Mouse (Mus musculus): ENCODE results near the gene Bahd1. TPM values are rescaled to one million over a fixed set of nuclear protein-coding genes. Genes with fewer than 3 reads are reported as not detected.

Bahd1 gene
- 6.4 and 6.7 TPM in 2 replicates for polyA plus RNA-seq (2016; fragmentation: Nextera tagmentation; extraction: Ambion mirVana)

DNA sequence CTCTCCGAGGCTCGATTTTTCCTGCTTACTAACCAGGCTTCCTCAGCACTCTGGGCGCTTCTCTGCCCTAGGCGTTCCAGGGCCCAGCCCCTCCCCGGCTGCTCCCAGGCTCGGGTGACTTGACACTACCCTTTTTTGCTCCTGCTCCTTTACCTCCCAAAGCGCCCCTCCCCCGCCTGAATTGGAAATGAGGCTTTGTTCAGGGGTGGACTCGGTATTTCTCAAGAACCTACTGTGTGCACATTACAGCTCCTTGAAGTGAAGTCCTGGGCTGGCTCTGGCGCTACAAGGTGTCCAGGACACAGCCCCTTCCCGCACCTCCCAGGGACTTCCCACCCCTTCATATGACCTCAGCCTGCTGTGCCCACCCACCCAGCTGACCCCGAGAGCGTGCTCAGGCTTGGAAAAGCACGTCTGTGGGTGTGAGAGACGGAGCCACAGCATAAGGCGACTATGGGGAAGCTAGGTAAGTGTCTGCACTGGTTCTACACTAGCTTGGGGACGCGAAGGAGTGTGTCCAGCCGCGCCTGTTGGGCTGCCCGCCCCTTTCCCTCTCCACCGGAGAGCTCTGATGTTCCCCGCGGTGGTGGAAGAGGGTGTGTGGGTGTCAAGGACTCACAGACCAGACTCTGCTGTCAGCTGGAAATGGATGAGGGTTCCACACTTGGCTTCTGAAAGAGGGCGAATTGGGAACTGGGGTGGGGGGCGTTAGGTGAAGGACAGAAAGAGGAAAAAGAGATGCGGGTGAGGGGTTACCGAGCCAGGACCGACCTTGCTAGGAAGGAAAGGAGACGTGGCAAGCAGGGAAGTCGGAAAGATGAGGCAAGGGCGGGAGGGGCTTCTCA, at the start of gene Bahd1:
Gene Bahd1 (plus strand): TSS at position 397 of the 845 bp plus-strand sequence.
- Histone ChIP-seq H3K4me1 (peaks cover 62% of the 10 kb centered on the region), H3K27ac (replicated peaks) (peak within 1 kb of the TSS; percentile 39), H3K9me3 (no peaks in the 10 kb centered on the region), H3K36me3 (no peaks in the 10 kb centered on the region), H3K9ac (replicated peaks) (peak within 1 kb of the TSS; percentile 84), H3K4me2 (replicated peaks) (peak within 1 kb of the TSS; percentile 97), H3K4me3 (peak within 1 kb of the TSS; percentile 68), H3K27me3 (peaks cover 73% of the 10 kb centered on the region)
- ATAC-seq (ENCODE audit: low FRiP score, low read depth), result no peak
- WGBS, result under 1% methylated on average over 32 of the region's 32 CpGs

GRCm38 (mm10) chr2:118851756-118852155, 48.4 kb upstream of the Bahd1 start:
- WGBS, result 27% methylated on average over 3 of the region's 3 CpGs
- no peak for ATAC-seq (ENCODE audit: low FRiP score, low read depth)

GRCm38 (mm10) chr2:118861454-118862339, 38.5 kb upstream of the Bahd1 start, which contains the start of gene Ivd:
Ivd (plus strand) TSS chr2:118861954.
- Histone ChIP-seq H3K9ac (replicated peaks) (peak within 1 kb of the TSS; percentile 70), H3K4me2 (replicated peaks) (peak within 1 kb of the TSS; percentile 61), H3K4me3 (peak within 1 kb of the TSS; percentile 61), H3K27me3 (no peaks in the 10 kb centered on the region), H3K4me1 (peaks cover 16% of the 10 kb centered on the region), H3K9me3 (no peaks in the 10 kb centered on the region), H3K36me3 (no peaks in the 10 kb centered on the region), H3K27ac (replicated peaks) (no peak within 1 kb of the TSS)
- under 1% methylated on average over 34 of the region's 34 CpGs for WGBS
- ATAC-seq (ENCODE audit: low FRiP score, low read depth), result peak; percentile 100

More at GRCm38 (mm10) chr2:118851756-118852155, 48.4 kb upstream of the Bahd1 start:
- Histone ChIP-seq H3K4me3 (no peak overlapping the region), H3K9me3 (no peaks in the 10 kb centered on the region), H3K9ac (replicated peaks) (no peak overlapping the region), H3K36me3 (no peaks in the 10 kb centered on the region), H3K4me2 (replicated peaks) (no peak overlapping the region), H3K27ac (replicated peaks) (no peak overlapping the region), H3K4me1 (no peaks in the 10 kb centered on the region), H3K27me3 (no peaks in the 10 kb centered on the region)

- H3K4me1 ChIP-seq, result peaks cover 16% of the 10 kb centered on the region
- H3K4me3 ChIP-seq, result peak overlapping the region; percentile 61
- ATAC-seq (ENCODE audit: low FRiP score, low read depth), result no peak
- no peak overlapping the region for H3K27ac ChIP-seq (replicated peaks)
- H3K27me3 ChIP-seq, result no peaks in the 10 kb centered on the region
- WGBS, result no CpG with 5 or more reads among the region's 3 CpGs
- H3K4me2 ChIP-seq (replicated peaks), result peak overlapping the region; percentile 61
- no peaks in the 10 kb centered on the region for H3K9me3 ChIP-seq
- no peaks in the 10 kb centered on the region for H3K36me3 ChIP-seq
- H3K9ac ChIP-seq (replicated peaks), result peak overlapping the region; percentile 70
These were observed 37.9 kb upstream of the Bahd1 start for GRCm38 (mm10) chr2:118862340-118862675.

DNA sequence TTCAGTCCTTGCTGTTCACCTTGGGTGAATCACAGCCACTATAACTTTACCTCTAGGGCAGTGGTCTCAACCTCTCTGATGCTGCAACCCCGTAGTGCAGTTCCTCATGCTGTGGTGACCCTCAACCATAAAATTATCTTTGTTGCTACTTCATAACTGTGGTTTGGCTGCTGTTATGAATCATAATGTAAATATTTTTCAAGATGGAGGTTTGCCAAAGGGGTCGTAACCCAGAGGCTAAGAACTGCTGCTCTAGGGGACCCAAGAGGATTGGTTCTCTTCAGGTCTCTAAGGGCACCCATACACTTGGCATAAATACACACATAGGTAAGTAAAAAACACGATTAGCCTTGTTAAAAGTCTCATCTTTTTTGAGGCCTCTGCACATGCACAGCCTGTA, 29.6 kb upstream of the Bahd1 start:
- Histone ChIP-seq H3K36me3 (peaks cover 45% of the 10 kb centered on the region), H3K4me2 (replicated peaks) (no peak overlapping the region), H3K9ac (replicated peaks) (no peak overlapping the region), H3K4me3 (no peak overlapping the region), H3K27ac (replicated peaks) (no peak overlapping the region), H3K9me3 (no peaks in the 10 kb centered on the region), H3K4me1 (no peaks in the 10 kb centered on the region), H3K27me3 (no peaks in the 10 kb centered on the region)
- no peak for ATAC-seq (ENCODE audit: low FRiP score, low read depth)
- 89% methylated on average over 3 of the region's 3 CpGs for whole genome bisulfite sequencing

DNA sequence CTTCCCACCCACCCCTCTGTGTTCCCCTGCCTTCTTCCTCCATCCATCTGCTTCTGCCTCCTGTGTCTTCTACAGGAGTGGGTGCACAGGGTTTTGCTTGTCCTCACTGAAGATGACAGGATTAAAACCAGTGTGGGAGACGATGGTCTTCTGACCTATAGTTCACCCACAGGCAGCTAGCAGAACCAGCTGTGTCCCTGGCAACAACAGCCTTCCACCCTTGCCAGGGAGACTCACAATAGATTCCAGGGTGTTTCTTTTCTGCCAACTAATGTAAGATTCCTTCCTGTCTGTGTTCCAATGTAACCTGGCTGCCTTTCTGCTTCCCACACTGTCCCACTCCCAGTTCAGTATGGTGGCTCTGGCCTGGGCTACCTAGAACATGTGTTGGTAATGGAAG, 29.1 kb upstream of the Bahd1 start:
- 81% methylated on average over 1 of the region's 1 CpGs for WGBS

GRCm38 (mm10) chr2:118873018-118873417, 27.2 kb upstream of the Bahd1 start:
- H3K27ac ChIP-seq (replicated peaks), result no peak overlapping the region
- 90% methylated on average over 5 of the region's 5 CpGs for WGBS
- no peaks in the 10 kb centered on the region for H3K9me3 ChIP-seq
- H3K4me2 ChIP-seq (replicated peaks), result no peak overlapping the region
- no peaks in the 10 kb centered on the region for H3K27me3 ChIP-seq
- H3K9ac ChIP-seq (replicated peaks), result no peak overlapping the region
- no peaks in the 10 kb centered on the region for H3K4me1 ChIP-seq
- no peak for ATAC-seq (ENCODE audit: low FRiP score, low read depth)
- H3K36me3 ChIP-seq, result peaks cover 64% of the 10 kb centered on the region
- no peak overlapping the region for H3K4me3 ChIP-seq

More for the DNA sequence above, 29.1 kb upstream of the Bahd1 start:
- ATAC-seq (ENCODE audit: low FRiP score, low read depth), result no peak
- no peak overlapping the region for H3K4me3 ChIP-seq
- no peak overlapping the region for H3K9ac ChIP-seq (replicated peaks)
- no peaks in the 10 kb centered on the region for H3K27me3 ChIP-seq
- H3K4me1 ChIP-seq, result no peaks in the 10 kb centered on the region
- H3K27ac ChIP-seq (replicated peaks), result no peak overlapping the region
- H3K36me3 ChIP-seq, result peaks cover 47% of the 10 kb centered on the region
- no peak overlapping the region for H3K4me2 ChIP-seq (replicated peaks)
- H3K9me3 ChIP-seq, result no peaks in the 10 kb centered on the region

DNA sequence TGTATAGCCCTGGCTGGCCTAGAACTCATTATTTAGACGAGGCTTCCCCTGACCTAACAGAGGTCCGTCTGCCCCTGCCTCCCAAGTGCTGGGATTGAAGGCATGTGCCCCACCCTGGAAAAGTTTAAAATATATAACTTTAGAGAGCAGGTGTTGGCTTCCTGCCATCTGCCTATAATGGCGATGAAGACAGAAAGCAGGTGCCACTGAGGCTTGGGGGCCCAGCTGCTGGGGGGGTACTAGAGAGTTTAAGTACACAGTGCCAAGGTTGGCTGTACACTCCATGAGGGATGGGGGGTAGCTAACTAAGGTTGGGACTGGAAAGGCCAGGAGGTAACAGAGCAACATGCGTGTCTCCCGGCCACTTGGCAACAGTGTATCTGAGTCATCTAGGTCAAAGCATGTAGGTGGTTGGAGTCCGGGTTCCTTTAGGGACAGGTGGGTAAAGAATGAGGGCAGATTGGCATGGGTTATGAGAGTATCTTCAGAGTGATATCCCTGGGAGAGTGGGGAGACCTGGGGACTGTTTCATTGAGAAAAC, 26.2 kb upstream of the Bahd1 start:
- Histone ChIP-seq H3K36me3 (peaks cover 70% of the 10 kb centered on the region), H3K9ac (replicated peaks) (no peak overlapping the region), H3K4me3 (no peak overlapping the region), H3K9me3 (no peaks in the 10 kb centered on the region), H3K27ac (replicated peaks) (no peak overlapping the region), H3K4me1 (no peaks in the 10 kb centered on the region), H3K4me2 (replicated peaks) (no peak overlapping the region), H3K27me3 (no peaks in the 10 kb centered on the region)
- ATAC-seq (ENCODE audit: low FRiP score, low read depth), result no peak
- WGBS, result 95% methylated on average over 6 of the region's 6 CpGs

DNA sequence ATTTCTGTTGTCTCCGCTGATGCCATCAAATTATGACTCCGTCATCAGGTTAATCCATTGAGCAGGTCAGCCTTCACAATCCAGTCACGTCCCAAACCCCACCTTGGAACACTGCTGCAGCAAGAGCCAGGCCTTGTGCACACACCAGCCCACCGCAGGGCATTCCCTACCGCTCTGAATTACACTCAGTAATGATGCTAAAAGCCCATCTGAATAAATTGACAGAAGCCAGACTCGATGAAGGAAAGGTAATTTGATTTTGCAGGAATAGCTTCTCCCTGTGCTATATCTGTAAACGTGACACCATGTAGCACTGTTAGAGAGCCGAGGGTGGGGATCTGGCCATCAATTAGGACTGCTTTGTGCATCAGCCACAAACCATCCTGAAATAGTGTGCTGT, 24.9 kb upstream of the Bahd1 start:
- Histone ChIP-seq H3K9ac (replicated peaks) (no peak overlapping the region), H3K9me3 (no peaks in the 10 kb centered on the region), H3K4me1 (no peaks in the 10 kb centered on the region), H3K4me3 (no peak overlapping the region), H3K4me2 (replicated peaks) (no peak overlapping the region), H3K36me3 (peaks cover 63% of the 10 kb centered on the region), H3K27ac (replicated peaks) (no peak overlapping the region), H3K27me3 (no peaks in the 10 kb centered on the region)
- ATAC-seq (ENCODE audit: low FRiP score, low read depth), result no peak
- 90% methylated on average over 8 of the region's 8 CpGs for WGBS

DNA sequence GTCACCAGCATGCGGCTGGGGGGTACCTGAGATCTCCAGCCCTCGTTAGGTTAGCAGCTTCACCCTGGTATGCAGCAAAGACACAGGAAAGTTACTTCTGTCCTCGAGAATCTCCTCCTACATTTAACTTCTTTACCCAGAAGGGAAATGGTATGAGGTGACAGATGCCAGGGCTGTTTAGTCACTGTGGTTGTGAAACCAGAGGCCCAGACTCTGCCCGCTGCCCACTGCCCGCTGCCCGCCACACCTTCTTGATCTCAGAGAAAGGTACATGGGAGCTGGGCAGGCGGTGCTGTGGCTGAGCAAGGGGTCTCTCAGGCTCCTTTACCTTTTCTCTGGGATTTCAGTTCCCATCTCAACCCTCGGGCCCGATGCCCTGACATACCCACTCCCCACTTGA, 23.7 kb upstream of the Bahd1 start:
- WGBS, result 92% methylated on average over 9 of the region's 9 CpGs
- H3K27me3 ChIP-seq, result no peaks in the 10 kb centered on the region
- no peak overlapping the region for H3K9ac ChIP-seq (replicated peaks)
- no peak overlapping the region for H3K4me2 ChIP-seq (replicated peaks)
- H3K4me3 ChIP-seq, result no peak overlapping the region
- H3K27ac ChIP-seq (replicated peaks), result no peak overlapping the region
- no peaks in the 10 kb centered on the region for H3K9me3 ChIP-seq
- no peak for ATAC-seq (ENCODE audit: low FRiP score, low read depth)
- H3K4me1 ChIP-seq, result no peaks in the 10 kb centered on the region
- peaks cover 67% of the 10 kb centered on the region for H3K36me3 ChIP-seq

DNA sequence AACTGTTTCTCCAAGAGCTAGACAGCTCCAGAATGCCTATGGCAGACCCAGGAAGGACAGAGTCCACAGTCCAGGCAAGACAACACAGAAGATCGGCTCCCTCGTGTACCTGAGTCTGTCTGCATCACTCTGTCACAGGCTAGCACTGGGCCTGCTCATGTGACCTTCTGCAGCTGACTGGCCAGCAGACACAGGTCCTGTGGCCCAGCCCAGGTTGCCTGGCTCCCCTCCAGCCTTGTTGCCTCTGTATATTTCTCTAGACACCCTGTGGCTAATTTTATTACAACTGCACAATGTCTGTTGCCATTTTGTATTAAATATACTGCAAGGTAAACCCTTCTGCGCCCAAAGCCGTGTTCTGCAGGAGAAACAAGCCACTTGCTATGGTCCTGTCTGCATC, 19.2 kb upstream of the Bahd1 start:
- no peak for ATAC-seq (ENCODE audit: low FRiP score, low read depth)
- H3K36me3 ChIP-seq, result peaks cover 33% of the 10 kb centered on the region
- H3K9ac ChIP-seq (replicated peaks), result no peak overlapping the region
- no peaks in the 10 kb centered on the region for H3K9me3 ChIP-seq
- H3K4me3 ChIP-seq, result no peak overlapping the region
- 77% methylated on average over 4 of the region's 4 CpGs for WGBS
- no peak overlapping the region for H3K27ac ChIP-seq (replicated peaks)
- peaks cover 4% of the 10 kb centered on the region; the same call in 1 of the 2 replicates for H3K4me1 ChIP-seq
- H3K27me3 ChIP-seq, result peaks cover 19% of the 10 kb centered on the region
- no peak overlapping the region for H3K4me2 ChIP-seq (replicated peaks)

DNA sequence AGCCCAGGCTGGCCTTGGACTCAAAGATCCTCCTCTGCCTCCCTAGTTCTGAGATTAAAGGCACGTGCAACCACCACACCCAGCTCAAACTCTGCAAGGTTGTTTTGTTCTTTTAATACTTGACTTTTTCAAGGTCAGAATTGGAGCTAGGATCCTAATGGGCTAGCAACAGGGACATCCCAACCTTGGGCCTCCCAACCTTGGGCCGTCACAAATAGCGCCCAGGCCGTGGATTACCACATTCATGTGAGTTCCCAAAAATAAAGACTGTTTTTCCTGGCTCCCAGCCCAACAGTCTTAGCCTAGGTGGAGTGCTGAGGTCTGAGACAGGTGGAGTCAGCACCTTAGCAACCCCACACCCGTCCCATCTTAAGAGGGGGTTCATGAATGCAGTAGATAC, 18.2 kb upstream of the Bahd1 start:
- no peak for ATAC-seq (ENCODE audit: low FRiP score, low read depth)
- Histone ChIP-seq H3K4me3 (no peak overlapping the region), H3K9ac (replicated peaks) (no peak overlapping the region), H3K4me2 (replicated peaks) (no peak overlapping the region), H3K4me1 (peaks cover 4% of the 10 kb centered on the region; the same call in 1 of the 2 replicates), H3K27me3 (peaks cover 25% of the 10 kb centered on the region), H3K36me3 (peaks cover 25% of the 10 kb centered on the region), H3K9me3 (no peaks in the 10 kb centered on the region), H3K27ac (replicated peaks) (no peak overlapping the region)
- 85% methylated on average over 5 of the region's 5 CpGs for WGBS
